Mouse (Mus musculus): ENCODE data around the gene Aox2. TPM values are rescaled to one million over a fixed set of nuclear protein-coding genes. Genes with fewer than 3 reads are reported as not detected.

Gene Aox2
- polyA plus RNA-seq, 1 experiment, result 0.03 TPM

DNA sequence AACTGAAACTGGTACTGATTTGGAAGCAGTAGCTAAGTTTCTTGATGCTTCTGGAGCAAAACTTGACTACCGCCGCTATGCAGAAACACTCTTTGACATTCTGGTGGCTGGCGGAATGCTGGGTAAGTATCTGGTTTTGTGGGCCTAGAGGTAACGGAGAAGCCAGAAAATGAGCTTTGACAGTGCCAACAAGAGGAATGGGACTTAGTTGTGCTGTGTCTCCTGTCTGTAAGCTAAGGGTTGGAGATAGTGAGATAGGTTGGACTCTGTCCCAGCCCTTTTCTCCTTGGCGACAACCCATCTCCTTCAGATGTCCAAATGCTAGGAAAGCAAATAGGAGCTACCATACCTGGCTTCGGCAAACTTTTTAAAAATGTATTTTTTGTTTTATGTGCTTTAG is 119.6 kb downstream of the Aox2 start:
- WGBS, result 91% methylated on average over 6 of the region's 6 CpGs
- Histone ChIP-seq H3K4me1 (ENCODE audit: control insufficient read depth, insufficient read depth, low read length) (no peaks in the 10 kb centered on the region), H3K27me3 (replicated peaks; ENCODE audit: control insufficient read depth, insufficient read depth, low read length) (no peaks in the 10 kb centered on the region), H3K4me3 (ENCODE audit: insufficient read depth, low read depth, low read length) (no peak overlapping the region), H3K36me3 (ENCODE audit: control insufficient read depth, insufficient read depth, low read length) (peaks cover 11% of the 10 kb centered on the region), H3K27ac (ENCODE audit: insufficient read depth, low read depth, low read length) (no peak overlapping the region)
- no peak for TF ChIP-seq CTCF (conservative IDR thresholded peaks at IDR 0.05; ENCODE audit: insufficient read depth, insufficient read length, low read depth, low read length)
- no peak for TF ChIP-seq POLR2A (IDR thresholded peaks at IDR 0.05; ENCODE audit: low read depth, low read length)
- DNase-seq, result no peak

DNA sequence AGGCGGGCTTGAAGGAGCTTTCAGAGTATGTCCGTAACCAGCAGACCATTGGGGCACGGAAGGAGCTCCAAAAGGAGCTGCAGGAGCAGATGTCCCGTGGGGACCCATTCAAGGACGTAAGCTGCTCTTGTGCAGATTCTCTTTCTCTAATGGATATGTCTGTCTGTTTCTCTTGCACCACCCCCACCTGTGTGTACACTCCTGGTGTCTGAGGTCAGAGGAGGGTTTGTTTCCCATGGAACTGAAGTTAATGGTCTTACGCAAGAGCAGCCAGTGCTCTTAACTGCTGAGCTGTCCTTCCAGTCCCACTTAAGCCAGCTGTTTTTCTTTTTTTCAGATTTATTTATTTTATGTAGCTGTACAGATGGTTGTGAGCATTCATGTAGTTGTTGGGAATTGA is 123.3 kb downstream of the Aox2 start:
- no peak for DNase-seq

GRCm38 (mm10) chr1:58403745-58404144 is 125.6 kb downstream of the Aox2 start:
- DNase-seq, result no peak
- H3K36me3 ChIP-seq (ENCODE audit: control insufficient read depth, insufficient read depth, low read length), result peaks cover 19% of the 10 kb centered on the region
- TF ChIP-seq CTCF (conservative IDR thresholded peaks at IDR 0.05; ENCODE audit: insufficient read depth, insufficient read length, low read depth, low read length) (no peak), POLR2A (IDR thresholded peaks at IDR 0.05; ENCODE audit: low read depth, low read length) (no peak)
- no peak overlapping the region for H3K27ac ChIP-seq (ENCODE audit: insufficient read depth, low read depth, low read length)
- no peak overlapping the region for H3K4me3 ChIP-seq (ENCODE audit: insufficient read depth, low read depth, low read length)
- no peaks in the 10 kb centered on the region for H3K4me1 ChIP-seq (ENCODE audit: control insufficient read depth, insufficient read depth, low read length)
- 90% methylated on average over 5 of the region's 5 CpGs for WGBS
- no peaks in the 10 kb centered on the region for H3K27me3 ChIP-seq (replicated peaks; ENCODE audit: control insufficient read depth, insufficient read depth, low read length)

More for the DNA sequence above, 123.3 kb downstream of the Aox2 start:
- H3K36me3 ChIP-seq (ENCODE audit: control insufficient read depth, insufficient read depth, low read length), result peaks cover 17% of the 10 kb centered on the region
- TF ChIP-seq CTCF (conservative IDR thresholded peaks at IDR 0.05; ENCODE audit: insufficient read depth, insufficient read length, low read depth, low read length), result no peak
- TF ChIP-seq POLR2A (IDR thresholded peaks at IDR 0.05; ENCODE audit: low read depth, low read length), result no peak
- H3K27me3 ChIP-seq (replicated peaks; ENCODE audit: control insufficient read depth, insufficient read depth, low read length), result no peaks in the 10 kb centered on the region
- no peak overlapping the region for H3K4me3 ChIP-seq (ENCODE audit: insufficient read depth, low read depth, low read length)
- no peaks in the 10 kb centered on the region for H3K4me1 ChIP-seq (ENCODE audit: control insufficient read depth, insufficient read depth, low read length)
- 91% methylated on average over 6 of the region's 6 CpGs for WGBS
- H3K27ac ChIP-seq (ENCODE audit: insufficient read depth, low read depth, low read length), result no peak overlapping the region

- Histone ChIP-seq H3K27ac (ENCODE audit: insufficient read depth, low read depth, low read length) (no peak overlapping the region), H3K4me1 (ENCODE audit: control insufficient read depth, insufficient read depth, low read length) (no peaks in the 10 kb centered on the region), H3K27me3 (replicated peaks; ENCODE audit: control insufficient read depth, insufficient read depth, low read length) (no peaks in the 10 kb centered on the region), H3K36me3 (ENCODE audit: control insufficient read depth, insufficient read depth, low read length) (peaks cover 26% of the 10 kb centered on the region), H3K4me3 (ENCODE audit: insufficient read depth, low read depth, low read length) (no peak overlapping the region)
- DNase-seq, result no peak
- TF ChIP-seq CTCF (conservative IDR thresholded peaks at IDR 0.05; ENCODE audit: insufficient read depth, insufficient read length, low read depth, low read length), result no peak
- no peak for TF ChIP-seq POLR2A (IDR thresholded peaks at IDR 0.05; ENCODE audit: low read depth, low read length)
- WGBS, result 96% methylated on average over 7 of the region's 7 CpGs
Measured at GRCm38 (mm10) chr1:58407321-58407720, 129.2 kb downstream of the Aox2 start.

DNA sequence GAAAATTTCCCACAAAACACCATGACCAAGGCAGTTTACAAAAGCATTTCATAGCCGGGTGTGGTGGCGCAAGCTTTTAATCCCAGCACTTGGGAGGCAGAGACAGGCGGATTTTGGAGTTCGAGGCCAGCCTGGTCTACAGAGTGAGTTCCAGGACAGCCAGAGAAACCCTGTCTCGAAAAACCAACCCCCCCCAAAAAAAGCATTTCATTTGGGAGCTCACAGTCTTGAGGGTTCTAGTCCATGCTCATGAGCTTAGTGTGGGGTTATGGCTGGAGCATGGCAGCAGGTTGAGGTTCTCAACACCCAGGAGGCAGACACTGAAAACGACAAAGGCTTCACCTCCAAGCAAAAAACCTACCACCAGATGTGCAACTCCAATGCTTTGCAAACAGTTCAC is 130.0 kb downstream of the Aox2 start:
- Histone ChIP-seq H3K36me3 (ENCODE audit: control insufficient read depth, insufficient read depth, low read length) (peaks cover 26% of the 10 kb centered on the region), H3K27ac (ENCODE audit: insufficient read depth, low read depth, low read length) (no peak overlapping the region), H3K27me3 (replicated peaks; ENCODE audit: control insufficient read depth, insufficient read depth, low read length) (no peaks in the 10 kb centered on the region), H3K4me1 (ENCODE audit: control insufficient read depth, insufficient read depth, low read length) (no peaks in the 10 kb centered on the region), H3K4me3 (ENCODE audit: insufficient read depth, low read depth, low read length) (no peak overlapping the region)
- TF ChIP-seq CTCF (conservative IDR thresholded peaks at IDR 0.05; ENCODE audit: insufficient read depth, insufficient read length, low read depth, low read length) (no peak), POLR2A (IDR thresholded peaks at IDR 0.05; ENCODE audit: low read depth, low read length) (no peak)
- no peak for DNase-seq
- 86% methylated on average over 6 of the region's 6 CpGs for WGBS

DNA sequence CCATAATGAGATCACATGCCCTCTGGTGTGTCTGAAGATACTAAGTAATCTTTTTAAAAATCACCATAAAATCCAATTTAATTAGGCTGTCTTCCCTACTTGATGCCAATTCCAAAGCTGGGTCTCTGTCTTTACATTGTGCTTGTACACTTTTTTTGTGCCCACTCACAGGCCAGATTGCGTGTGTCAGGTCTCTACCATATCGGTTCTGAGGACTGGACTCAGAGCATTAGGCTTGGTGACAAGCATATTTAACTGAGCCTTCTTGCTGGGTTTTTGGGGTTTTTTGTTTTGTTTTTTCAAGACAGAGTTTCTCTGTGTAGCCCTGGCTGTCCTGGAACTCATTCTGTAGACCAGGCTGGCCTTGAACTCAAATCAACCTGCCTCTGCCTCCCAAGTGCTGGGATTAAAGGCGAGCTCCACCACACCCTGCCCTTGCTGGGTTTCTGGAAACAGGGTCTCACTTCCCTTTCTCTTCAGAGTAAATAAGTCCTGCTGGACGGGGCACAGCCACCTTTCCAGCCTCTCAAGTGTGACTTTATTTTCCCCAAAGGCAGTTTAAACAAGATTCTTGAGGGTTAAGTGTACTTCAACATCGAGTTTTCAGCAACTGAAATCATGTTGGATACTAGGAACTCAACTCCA is 131.5 kb downstream of the Aox2 start:
- TF ChIP-seq CTCF (conservative IDR thresholded peaks at IDR 0.05; ENCODE audit: insufficient read depth, insufficient read length, low read depth, low read length), result no peak
- DNase-seq, result no peak
- peaks cover 35% of the 10 kb centered on the region for H3K36me3 ChIP-seq (ENCODE audit: control insufficient read depth, insufficient read depth, low read length)
- H3K4me3 ChIP-seq (ENCODE audit: insufficient read depth, low read depth, low read length), result no peak overlapping the region
- H3K27me3 ChIP-seq (replicated peaks; ENCODE audit: control insufficient read depth, insufficient read depth, low read length), result no peaks in the 10 kb centered on the region
- H3K27ac ChIP-seq (ENCODE audit: insufficient read depth, low read depth, low read length), result no peak overlapping the region
- H3K4me1 ChIP-seq (ENCODE audit: control insufficient read depth, insufficient read depth, low read length), result no peaks in the 10 kb centered on the region
- WGBS, result 73% methylated on average over 5 of the region's 5 CpGs

DNA sequence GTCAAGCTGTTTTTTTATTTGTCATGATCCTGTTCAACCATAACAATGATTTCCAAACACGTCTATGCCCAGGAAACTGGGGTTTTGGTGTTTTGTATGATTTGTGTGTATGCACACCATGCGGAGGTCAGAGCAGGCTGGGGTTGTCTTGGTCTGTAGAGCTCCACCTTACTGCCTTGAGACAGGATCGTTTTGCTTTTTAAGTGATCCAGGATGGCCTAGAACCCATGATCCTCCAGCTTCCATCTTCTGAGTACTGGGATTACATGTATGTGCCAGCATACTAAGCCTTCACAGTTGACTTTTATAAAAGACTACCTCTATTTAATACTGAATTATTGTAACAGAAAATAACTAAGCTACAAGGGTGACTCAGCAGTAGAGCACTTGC is 132.1 kb downstream of the Aox2 start:
- peaks cover 39% of the 10 kb centered on the region for H3K36me3 ChIP-seq (ENCODE audit: control insufficient read depth, insufficient read depth, low read length)
- WGBS, result 70% methylated on average over 3 of the region's 3 CpGs
- no peaks in the 10 kb centered on the region for H3K4me1 ChIP-seq (ENCODE audit: control insufficient read depth, insufficient read depth, low read length)
- no peaks in the 10 kb centered on the region for H3K27me3 ChIP-seq (replicated peaks; ENCODE audit: control insufficient read depth, insufficient read depth, low read length)
- no peak overlapping the region for H3K27ac ChIP-seq (ENCODE audit: insufficient read depth, low read depth, low read length)
- no peak overlapping the region for H3K4me3 ChIP-seq (ENCODE audit: insufficient read depth, low read depth, low read length)
- TF ChIP-seq CTCF (conservative IDR thresholded peaks at IDR 0.05; ENCODE audit: insufficient read depth, insufficient read length, low read depth, low read length) (no peak), POLR2A (IDR thresholded peaks at IDR 0.05; ENCODE audit: low read depth, low read length) (no peak)
- DNase-seq, result no peak

Data from kidney, adult 2 months (tissue).